Mouse (Mus musculus): ENCODE results near the gene Rdh1. TPM values are rescaled to one million over a fixed set of nuclear protein-coding genes. Genes with fewer than 3 reads are reported as not detected.
A peak's percentile ranks its signal among the peaks of the same experiment; 100 is the strongest.

Rdh1 gene
- 0.10 and 0.11 TPM in 2 replicates for polyA plus RNA-seq (2015; fragmentation: Nextera tagmentation; extraction: Ambion mirVana)

- H3K36me3 ChIP-seq (ENCODE audit: control insufficient read depth, insufficient read depth, low read length) = no peaks in the 10 kb centered on the region
- no peak within 1 kb of the TSS for H3K4me2 ChIP-seq (ENCODE audit: low read depth, low read length)
- H3K27ac ChIP-seq (ENCODE audit: low read length) = no peak within 1 kb of the TSS
- no peak for ATAC-seq (ENCODE audit: insufficient read depth, low FRiP score)
- WGBS = 59% methylated on average over 9 of the region's 9 CpGs
- H3K4me3 ChIP-seq (replicated peaks; ENCODE audit: low read length) = no peak within 1 kb of the TSS
- no peaks in the 10 kb centered on the region for H3K9me3 ChIP-seq (replicated peaks; ENCODE audit: control insufficient read depth, low read length)
- H3K27me3 ChIP-seq (ENCODE audit: control insufficient read depth, insufficient read depth, low read length) = no peaks in the 10 kb centered on the region
- H3K4me1 ChIP-seq (ENCODE audit: control insufficient read depth, insufficient read depth, low read length) = peaks cover 7% of the 10 kb centered on the region
- no peak within 1 kb of the TSS for H3K9ac ChIP-seq (ENCODE audit: low read length)
These were observed at the start of gene Rdh1, which contains the start of gene Rdh16f1 for GRCm38 (mm10) chr10:127759181-127760110. Gene Rdh1 (plus strand): TSS chr10:127759721. Gene Rdh16f1 (plus strand): TSS chr10:127759787.

GRCm38 (mm10) chr10:127710331-127710730, 49.2 kb upstream of the Rdh1 start:
- H3K4me3 ChIP-seq (replicated peaks; ENCODE audit: low read length) = no peak overlapping the region
- H3K4me2 ChIP-seq (ENCODE audit: low read depth, low read length) = no peak overlapping the region
- H3K4me1 ChIP-seq (ENCODE audit: control insufficient read depth, insufficient read depth, low read length) = no peaks in the 10 kb centered on the region
- ATAC-seq (ENCODE audit: insufficient read depth, low FRiP score) = no peak
- H3K36me3 ChIP-seq (ENCODE audit: control insufficient read depth, insufficient read depth, low read length) = no peaks in the 10 kb centered on the region
- no peaks in the 10 kb centered on the region for H3K27me3 ChIP-seq (ENCODE audit: control insufficient read depth, insufficient read depth, low read length)
- H3K9me3 ChIP-seq (replicated peaks; ENCODE audit: control insufficient read depth, low read length) = no peaks in the 10 kb centered on the region
- no peak overlapping the region for H3K9ac ChIP-seq (ENCODE audit: low read length)
- H3K27ac ChIP-seq (ENCODE audit: low read length) = no peak overlapping the region
- WGBS = 74% methylated on average over 13 of the region's 13 CpGs

GRCm38 (mm10) chr10:127712736-127713135, 46.8 kb upstream of the Rdh1 start:
- Histone ChIP-seq H3K4me1 (ENCODE audit: control insufficient read depth, insufficient read depth, low read length) (no peaks in the 10 kb centered on the region), H3K36me3 (ENCODE audit: control insufficient read depth, insufficient read depth, low read length) (no peaks in the 10 kb centered on the region), H3K4me2 (ENCODE audit: low read depth, low read length) (no peak overlapping the region), H3K4me3 (replicated peaks; ENCODE audit: low read length) (no peak overlapping the region), H3K27ac (ENCODE audit: low read length) (no peak overlapping the region), H3K9me3 (replicated peaks; ENCODE audit: control insufficient read depth, low read length) (no peaks in the 10 kb centered on the region), H3K9ac (ENCODE audit: low read length) (no peak overlapping the region), H3K27me3 (ENCODE audit: control insufficient read depth, insufficient read depth, low read length) (no peaks in the 10 kb centered on the region)
- no peak for ATAC-seq (ENCODE audit: insufficient read depth, low FRiP score)
- 77% methylated on average over 6 of the region's 6 CpGs for WGBS

- peak; percentile 69 for ATAC-seq (ENCODE audit: insufficient read depth, low FRiP score)
- H3K4me3 ChIP-seq (replicated peaks; ENCODE audit: low read length) = peak overlapping the region; percentile 32
- peak overlapping the region; percentile 70 for H3K9ac ChIP-seq (ENCODE audit: low read length)
- no peaks in the 10 kb centered on the region for H3K36me3 ChIP-seq (ENCODE audit: control insufficient read depth, insufficient read depth, low read length)
- H3K27me3 ChIP-seq (ENCODE audit: control insufficient read depth, insufficient read depth, low read length) = no peaks in the 10 kb centered on the region
- 18% methylated on average over 20 of the region's 20 CpGs for WGBS
- H3K4me2 ChIP-seq (ENCODE audit: low read depth, low read length) = peak overlapping the region; percentile 50
- peaks cover 7% of the 10 kb centered on the region; the same call in 1 of the 2 replicates for H3K4me1 ChIP-seq (ENCODE audit: control insufficient read depth, insufficient read depth, low read length)
- no peaks in the 10 kb centered on the region for H3K9me3 ChIP-seq (replicated peaks; ENCODE audit: control insufficient read depth, low read length)
- peak overlapping the region; percentile 92 for H3K27ac ChIP-seq (ENCODE audit: low read length)
These were observed 37.7 kb upstream of the Rdh1 start for GRCm38 (mm10) chr10:127721671-127722418.

GRCm38 (mm10) chr10:127724178-127724577, 35.3 kb upstream of the Rdh1 start, which contains the start of gene Tac2:
Gene Tac2 (plus strand): TSS chr10:127724478.
- WGBS = 80% methylated on average over 3 of the region's 3 CpGs
- H3K36me3 ChIP-seq (ENCODE audit: control insufficient read depth, insufficient read depth, low read length) = no peaks in the 10 kb centered on the region
- no peak for ATAC-seq (ENCODE audit: insufficient read depth, low FRiP score)

GRCm38 (mm10) chr10:127725136-127725535, 34.4 kb upstream of the Rdh1 start:
- 65% methylated on average over 4 of the region's 4 CpGs for WGBS
- Histone ChIP-seq H3K27me3 (ENCODE audit: control insufficient read depth, insufficient read depth, low read length) (no peaks in the 10 kb centered on the region), H3K27ac (ENCODE audit: low read length) (no peak overlapping the region), H3K36me3 (ENCODE audit: control insufficient read depth, insufficient read depth, low read length) (no peaks in the 10 kb centered on the region), H3K9me3 (replicated peaks; ENCODE audit: control insufficient read depth, low read length) (no peaks in the 10 kb centered on the region), H3K4me1 (ENCODE audit: control insufficient read depth, insufficient read depth, low read length) (peaks cover 7% of the 10 kb centered on the region; the same call in 1 of the 2 replicates), H3K4me3 (replicated peaks; ENCODE audit: low read length) (no peak overlapping the region), H3K9ac (ENCODE audit: low read length) (no peak overlapping the region), H3K4me2 (ENCODE audit: low read depth, low read length) (no peak overlapping the region)
- no peak for ATAC-seq (ENCODE audit: insufficient read depth, low FRiP score)

More at GRCm38 (mm10) chr10:127724178-127724577, 35.3 kb upstream of the Rdh1 start, which contains the start of gene Tac2:
- no peaks in the 10 kb centered on the region for H3K27me3 ChIP-seq (ENCODE audit: control insufficient read depth, insufficient read depth, low read length)
- no peak within 1 kb of the TSS for H3K4me2 ChIP-seq (ENCODE audit: low read depth, low read length)
- no peaks in the 10 kb centered on the region for H3K9me3 ChIP-seq (replicated peaks; ENCODE audit: control insufficient read depth, low read length)
- H3K27ac ChIP-seq (ENCODE audit: low read length) = no peak within 1 kb of the TSS
- peaks cover 7% of the 10 kb centered on the region; the same call in 1 of the 2 replicates for H3K4me1 ChIP-seq (ENCODE audit: control insufficient read depth, insufficient read depth, low read length)
- H3K9ac ChIP-seq (ENCODE audit: low read length) = no peak within 1 kb of the TSS
- H3K4me3 ChIP-seq (replicated peaks; ENCODE audit: low read length) = no peak within 1 kb of the TSS

- H3K36me3 ChIP-seq (ENCODE audit: control insufficient read depth, insufficient read depth, low read length) = no peaks in the 10 kb centered on the region
- 74% methylated on average over 8 of the region's 8 CpGs for WGBS
These were observed 31.1 kb upstream of the Rdh1 start for GRCm38 (mm10) chr10:127728437-127728836.

GRCm38 (mm10) chr10:127730285-127730932, 29.1 kb upstream of the Rdh1 start:
- H3K27ac ChIP-seq (ENCODE audit: low read length) = no peak overlapping the region
- H3K4me2 ChIP-seq (ENCODE audit: low read depth, low read length) = no peak overlapping the region
- no peaks in the 10 kb centered on the region for H3K27me3 ChIP-seq (ENCODE audit: control insufficient read depth, insufficient read depth, low read length)
- ATAC-seq (ENCODE audit: insufficient read depth, low FRiP score) = no peak
- H3K4me3 ChIP-seq (replicated peaks; ENCODE audit: low read length) = no peak overlapping the region
- H3K36me3 ChIP-seq (ENCODE audit: control insufficient read depth, insufficient read depth, low read length) = no peaks in the 10 kb centered on the region
- H3K9me3 ChIP-seq (replicated peaks; ENCODE audit: control insufficient read depth, low read length) = peaks cover 4% of the 10 kb centered on the region
- no peak overlapping the region for H3K9ac ChIP-seq (ENCODE audit: low read length)
- WGBS = 73% methylated on average over 11 of the region's 11 CpGs
- H3K4me1 ChIP-seq (ENCODE audit: control insufficient read depth, insufficient read depth, low read length) = 0 out of 2 replicates have a peak, but pooled peaks cover 4% of the 10 kb centered on the region

More at GRCm38 (mm10) chr10:127728437-127728836, 31.1 kb upstream of the Rdh1 start:
- Histone ChIP-seq H3K4me3 (replicated peaks; ENCODE audit: low read length) (no peak overlapping the region), H3K27ac (ENCODE audit: low read length) (no peak overlapping the region), H3K27me3 (ENCODE audit: control insufficient read depth, insufficient read depth, low read length) (no peaks in the 10 kb centered on the region), H3K4me2 (ENCODE audit: low read depth, low read length) (no peak overlapping the region), H3K9ac (ENCODE audit: low read length) (no peak overlapping the region), H3K4me1 (ENCODE audit: control insufficient read depth, insufficient read depth, low read length) (0 out of 2 replicates have a peak, but pooled peaks cover 4% of the 10 kb centered on the region), H3K9me3 (replicated peaks; ENCODE audit: control insufficient read depth, low read length) (no peaks in the 10 kb centered on the region)
- no peak for ATAC-seq (ENCODE audit: insufficient read depth, low FRiP score)

Measured in stomach, embryonic 16.5 days (tissue).